Mouse (Mus musculus) erythroblast, embryonic 14.5 days (primary cell): Measurements from ENCODE around the gene Tmem30c.

Source experiments
- GATA1 ChIP-seq: IDR thresholded peaks from 2 replicates; pipeline ENCODE4 v1.6.1; 2012; ENCODE audit warnings: low read length, inconsistent platforms, mixed read lengths
- TAL1 ChIP-seq: IDR thresholded peaks from 3 replicates; pipeline ENCODE4 v1.6.1; 2012; ENCODE audit warnings: low read length, inconsistent platforms, mixed read lengths

- TF ChIP-seq TAL1, result no peak
- no peak for TF ChIP-seq GATA1
These were observed 37.4 kb upstream of the Tmem30c start for GRCm38 (mm10) chr16:57330111-57330510.
